ENCODE assay signal across 8 mouse cellular contexts in the genomic region with DNA sequence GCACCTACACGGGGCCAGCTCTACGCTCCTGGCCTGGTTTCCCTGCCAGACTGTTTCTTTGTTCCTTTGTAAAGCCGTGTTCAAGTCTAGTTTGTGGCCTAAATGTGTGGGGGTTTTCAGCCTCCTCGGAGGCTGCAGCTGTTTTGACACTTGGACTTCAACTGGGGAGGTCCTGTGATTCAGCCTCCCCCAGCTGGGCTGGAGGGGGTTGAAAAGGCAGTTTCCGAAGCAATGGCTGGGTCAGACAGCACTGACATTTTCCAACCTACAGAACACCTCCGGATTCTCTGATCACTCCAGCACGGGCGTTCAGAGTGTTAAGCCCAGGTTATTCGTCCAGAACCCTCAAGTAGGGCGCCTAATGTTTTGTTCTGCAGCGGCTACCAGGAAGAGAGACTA. TPM values are rescaled to one million over a fixed set of nuclear protein-coding genes. Genes with fewer than 3 reads are reported as not detected.
DNase-seq lines count a peak whose midpoint lies in the region; ATAC-seq and TF ChIP-seq lines count a peak whose summit lies in the region.

No protein-coding gene starts in this region.

- 0 out of 2 replicates have a peak, but pooled peaks cover 4% of the 10 kb centered on the region for H3K36me3 ChIP-seq in heart, embryonic 14.5 days (ENCODE audit: control insufficient read depth, insufficient read depth, low read length)
- peaks cover 0 to 17% of the 10 kb centered on the region in 2 experiments; a peak in 2 of 4 replicates for H3K36me3 ChIP-seq in MEL (ENCODE audit: control insufficient read depth in 1 of 2, insufficient read depth in 2 of 2, low read length in 2 of 2)
- H3K36me3 ChIP-seq in forebrain, embryonic 12.5 days (replicated peaks): no peaks in the 10 kb centered on the region
- H3K36me3 ChIP-seq in limb, embryonic 15.5 days: no peaks in the 10 kb centered on the region
- H3K36me3 ChIP-seq in stomach, postnatal 0 days (ENCODE audit: control insufficient read depth, insufficient read depth, low read length): no peaks in the 10 kb centered on the region

- peak overlapping the region; percentile 93 to 98 for H3K27ac ChIP-seq in heart, embryonic 14.5 days (replicated peaks in 1 of 2; ENCODE audit: control insufficient read depth in 1 of 2, insufficient read depth in 1 of 2, low read depth in 2 of 2, low read length in 2 of 2)
- peak overlapping the region; percentile 52 for H3K27ac ChIP-seq in MEL (ENCODE audit: control insufficient read depth, low read depth, low read length)
- peak overlapping the region; percentile 99 for H3K27ac ChIP-seq in forebrain, embryonic 12.5 days
- H3K27ac ChIP-seq in limb, embryonic 15.5 days: peak overlapping the region; percentile 96
- H3K27ac ChIP-seq in stomach, postnatal 0 days (replicated peaks): peak overlapping the region; percentile 99

- no peak for ATAC-seq in heart, embryonic 14.5 days (ENCODE audit: insufficient number of reproducible peaks, insufficient read depth, low FRiP score, low read depth)
- no peak for ATAC-seq in forebrain, embryonic 12.5 days (ENCODE audit: low FRiP score)
- ATAC-seq in limb, embryonic 15.5 days (ENCODE audit: insufficient number of reproducible peaks, low FRiP score, low TSS enrichment, low read depth): no peak
- ATAC-seq in stomach, postnatal 0 days (ENCODE audit: low FRiP score, low TSS enrichment): no peak

- TF ChIP-seq EP300 in MEL (IDR thresholded peaks at IDR 0.05; ENCODE audit: low read depth in 1 of 2, low read length in 2 of 2): no peak
- TF ChIP-seq EP300 in stomach, postnatal 0 days (optimal IDR thresholded peaks at IDR 0.05): no peak

- TF ChIP-seq RAD21 in MEL (IDR thresholded peaks at IDR 0.05; ENCODE audit: low read depth, low read length): no peak

- no peak for TF ChIP-seq CTCF in MEL (IDR thresholded peaks at IDR 0.05 in 2 of 3, conservative IDR thresholded peaks at IDR 0.05 in 1 of 3; ENCODE audit: control insufficient read depth in 1 of 3, insufficient read depth in 1 of 3, low read depth in 2 of 3, low read length in 3 of 3, poor library complexity in 1 of 3, severe bottlenecking in 1 of 3)
- no peak for TF ChIP-seq CTCF in stomach, postnatal 0 days (IDR thresholded peaks at IDR 0.05; ENCODE audit: low read depth)

- H3K9me3 ChIP-seq in heart, embryonic 14.5 days (ENCODE audit: control insufficient read depth, low read length): no peaks in the 10 kb centered on the region
- H3K9me3 ChIP-seq in MEL (replicated peaks; ENCODE audit: insufficient read depth, low read length): no peaks in the 10 kb centered on the region
- H3K9me3 ChIP-seq in forebrain, embryonic 12.5 days: no peaks in the 10 kb centered on the region
- H3K9me3 ChIP-seq in limb, embryonic 15.5 days: no peaks in the 10 kb centered on the region
- no peaks in the 10 kb centered on the region for H3K9me3 ChIP-seq in stomach, postnatal 0 days (ENCODE audit: control insufficient read depth, low read length)

- H3K9ac ChIP-seq in heart, embryonic 14.5 days (ENCODE audit: low read length): peak overlapping the region; percentile 99
- H3K9ac ChIP-seq in MEL (ENCODE audit: control insufficient read depth, low read depth, low read length, poor library complexity, severe bottlenecking): peak overlapping the region; percentile 96
- H3K9ac ChIP-seq in forebrain, embryonic 12.5 days: peak overlapping the region; percentile 99
- peak overlapping the region; percentile 96 for H3K9ac ChIP-seq in limb, embryonic 15.5 days
- H3K9ac ChIP-seq in stomach, postnatal 0 days (ENCODE audit: low read length): peak overlapping the region; percentile 98

- under 1% methylated on average over 11 of the region's 11 CpGs for WGBS in heart, embryonic 14.5 days
- WGBS in forebrain, embryonic 12.5 days: 1% methylated on average over 11 of the region's 11 CpGs
- under 1% methylated on average over 11 of the region's 11 CpGs for WGBS in limb, embryonic 15.5 days
- under 1% methylated on average over 11 of the region's 11 CpGs for WGBS in stomach, postnatal 0 days

- peak overlapping the region; percentile 84 to 92 for H3K4me3 ChIP-seq in heart, embryonic 14.5 days (ENCODE audit: control insufficient read depth in 1 of 2, insufficient read depth in 1 of 2, low read depth in 1 of 2, low read length in 2 of 2)
- peak overlapping the region; percentile 81 to 83 for H3K4me3 ChIP-seq in MEL (ENCODE audit: control insufficient read depth in 1 of 2, insufficient read depth in 1 of 2, low read depth in 2 of 2, low read length in 2 of 2)
- H3K4me3 ChIP-seq in forebrain, embryonic 12.5 days (replicated peaks): peak overlapping the region; percentile 80
- H3K4me3 ChIP-seq in limb, embryonic 15.5 days: peak overlapping the region; percentile 89
- peak overlapping the region; percentile 90 for H3K4me3 ChIP-seq in stomach, postnatal 0 days (ENCODE audit: low read depth, low read length)

- no peak for DNase-seq in heart, adult 8-10 months (ENCODE audit: low spot score)
- DNase-seq in MEL (ENCODE audit: low read depth, low spot score): peak; percentile 68
- no peak for DNase-seq in stomach, postnatal 0 days (ENCODE audit: low spot score)
- DNase-seq in ovary, postnatal 14 days (ENCODE audit: low spot score): no peak
- DNase-seq in cerebellum, adult 8-10 months: no peak

- H3K4me2 ChIP-seq in heart, embryonic 14.5 days (ENCODE audit: low read length): peak overlapping the region; percentile 82
- H3K4me2 ChIP-seq in forebrain, embryonic 12.5 days: peak overlapping the region; percentile 69
- peak overlapping the region; percentile 66 for H3K4me2 ChIP-seq in limb, embryonic 15.5 days
- H3K4me2 ChIP-seq in stomach, postnatal 0 days (replicated peaks; ENCODE audit: low read depth): peak overlapping the region; percentile 88

- peaks cover 5% of the 10 kb centered on the region; the same call in 1 of the 2 replicates for H3K27me3 ChIP-seq in heart, embryonic 14.5 days (ENCODE audit: control insufficient read depth, insufficient read depth, low read length)
- peaks cover 14 to 30% of the 10 kb centered on the region in 2 experiments for H3K27me3 ChIP-seq in MEL (ENCODE audit: control insufficient read depth in 1 of 2, insufficient read depth in 2 of 2, low read length in 2 of 2)
- H3K27me3 ChIP-seq in forebrain, embryonic 12.5 days: peaks cover 10% of the 10 kb centered on the region
- no peaks in the 10 kb centered on the region for H3K27me3 ChIP-seq in limb, embryonic 15.5 days
- H3K27me3 ChIP-seq in stomach, postnatal 0 days (ENCODE audit: control insufficient read depth, insufficient read depth, low read length): no peaks in the 10 kb centered on the region

- peaks cover 0 to 2% of the 10 kb centered on the region in 2 experiments; a peak in 3 of 4 replicates for H3K4me1 ChIP-seq in heart, embryonic 14.5 days (ENCODE audit: control insufficient read depth in 2 of 2, insufficient read depth in 2 of 2, low read length in 2 of 2)
- H3K4me1 ChIP-seq in MEL (ENCODE audit: control insufficient read depth in 1 of 2, insufficient read depth in 2 of 2, low read length in 2 of 2): peaks cover 13% of the 10 kb centered on the region in 2 experiments
- peaks cover 22% of the 10 kb centered on the region for H3K4me1 ChIP-seq in forebrain, embryonic 12.5 days
- peaks cover 8% of the 10 kb centered on the region; the same call in 1 of the 2 replicates for H3K4me1 ChIP-seq in limb, embryonic 15.5 days
- no peaks in the 10 kb centered on the region for H3K4me1 ChIP-seq in stomach, postnatal 0 days (replicated peaks; ENCODE audit: control insufficient read depth, insufficient read depth)

- no peak for TF ChIP-seq POLR2A in MEL (IDR thresholded peaks at IDR 0.05; ENCODE audit: control insufficient read depth in 1 of 2, insufficient read depth in 1 of 2, low read depth in 1 of 2, low read length in 2 of 2, poor library complexity in 1 of 2)

- peaks cover 16% of the 10 kb centered on the region for H3K79me2 ChIP-seq in MEL (ENCODE audit: control insufficient read depth, insufficient read depth, low read length, poor library complexity)

TF ChIP-seq in MEL, 35 proteins besides CTCF, POLR2A, EP300 and RAD21 (continues in another document):
- no peak for TF ChIP-seq ZMIZ1 (IDR thresholded peaks at IDR 0.05; ENCODE audit: low read depth, low read length)
- TF ChIP-seq GABPA (IDR thresholded peaks at IDR 0.05; ENCODE audit: low read depth, low read length): no peak

RNA-seq across cellular contexts. Expression of a gene that starts 0.6 kb away (rescaled TPM):
- 206 TPM in 2 replicates for polyA plus RNA-seq in heart, embryonic 14.5 days (2014; fragmentation: Nextera tagmentation; extraction: Ambion mirVana)
- 100 to 1,000 TPM in 1 of 4 experiments, 10 to 100 TPM in 3; 88.6 to 108 (median 96.9) TPM for total RNA-seq in heart, adult 8-10 months (2022)
- 42.9 and 47.0 TPM in 2 replicates for total RNA-seq in MEL (2012; rRNA removed)
- polyA plus RNA-seq in MEL (2012; ENCODE audit: insufficient read depth in 1 of 2, insufficient read length in 2 of 2, low read depth in 1 of 2, low replicate concordance in 2 of 2, missing spikeins in 1 of 2): 10 to 100 TPM in 1 of 2 experiments, not detected in 1; 70.7 TPM
- polyA plus RNA-seq in forebrain, embryonic 12.5 days (2016; fragmentation: Nextera tagmentation; extraction: Ambion mirVana): 156 and 162 TPM in 2 replicates
- 221 and 227 TPM in 2 replicates for polyA plus RNA-seq in limb, embryonic 15.5 days (2015; fragmentation: Nextera tagmentation; extraction: Ambion mirVana)
- 169 and 178 TPM in 2 replicates for polyA plus RNA-seq in stomach, postnatal 0 days (2015; fragmentation: Nextera tagmentation; extraction: Ambion mirVana)

RNA-seq across cellular contexts. Expression of a gene that starts 4.1 kb away (rescaled TPM):
- polyA plus RNA-seq in heart, embryonic 14.5 days (2014; fragmentation: Nextera tagmentation; extraction: Ambion mirVana): 17.7 and 19.6 TPM in 2 replicates
- 10 to 100 TPM; 51.9 to 74.4 (median 64.3) TPM for total RNA-seq in heart, adult 8-10 months (2022)
- 65.8 and 66.5 TPM in 2 replicates for total RNA-seq in MEL (2012; rRNA removed)
- polyA plus RNA-seq in MEL (2012; ENCODE audit: insufficient read depth in 1 of 2, insufficient read length in 2 of 2, low read depth in 1 of 2, low replicate concordance in 2 of 2, missing spikeins in 1 of 2): 10 to 100 TPM in 1 of 2 experiments, not detected in 1; 68.1 TPM
- polyA plus RNA-seq in forebrain, embryonic 12.5 days (2016; fragmentation: Nextera tagmentation; extraction: Ambion mirVana): 42.0 and 43.9 TPM in 2 replicates
- 16.6 and 18.3 TPM in 2 replicates for polyA plus RNA-seq in limb, embryonic 15.5 days (2015; fragmentation: Nextera tagmentation; extraction: Ambion mirVana)
- 10.5 and 12.0 TPM in 2 replicates for polyA plus RNA-seq in stomach, postnatal 0 days (2015; fragmentation: Nextera tagmentation; extraction: Ambion mirVana)

RNA-seq across cellular contexts. Expression of a gene that starts 21.1 kb away (rescaled TPM):
- 0.32 TPM in 1 of 2 replicates, not detected in the other for polyA plus RNA-seq in heart, embryonic 14.5 days (2014; fragmentation: Nextera tagmentation; extraction: Ambion mirVana)
- total RNA-seq in heart, adult 8-10 months (2022): under 1 TPM in 3 of 4 experiments, not detected in 1; 0.38 to 0.65 (median 0.49) TPM
- total RNA-seq in MEL (2012; rRNA removed): 0.26 TPM in 1 of 2 replicates, not detected in the other
- under 1 TPM in 1 of 2 experiments, not detected in 1; 0.10 TPM for polyA plus RNA-seq in MEL (2012; ENCODE audit: insufficient read depth in 1 of 2, insufficient read length in 2 of 2, low read depth in 1 of 2, low replicate concordance in 2 of 2, missing spikeins in 1 of 2)
- polyA plus RNA-seq in forebrain, embryonic 12.5 days (2016; fragmentation: Nextera tagmentation; extraction: Ambion mirVana): 0.18 and 0.50 TPM in 2 replicates
- 0.20 and 0.31 TPM in 2 replicates for polyA plus RNA-seq in limb, embryonic 15.5 days (2015; fragmentation: Nextera tagmentation; extraction: Ambion mirVana)
- polyA plus RNA-seq in stomach, postnatal 0 days (2015; fragmentation: Nextera tagmentation; extraction: Ambion mirVana): 0.10 and 0.21 TPM in 2 replicates
